Mouse (Mus musculus): ENCODE results near the gene Il1rapl2.

- TF ChIP-seq CTCF (IDR thresholded peaks at IDR 0.05; ENCODE audit: low read depth, low read length), result no peak
- no peak for TF ChIP-seq POLR2A (IDR thresholded peaks at IDR 0.05; ENCODE audit: borderline replicate concordance, low read depth, low read length)
Observed at GRCm38 (mm10) chrX:137848936-137849335, 278.5 kb downstream of the Il1rapl2 start.
